Mouse (Mus musculus) intestine, embryonic 16.5 days (tissue): ENCODE data around the gene Sdad1. TPM values are rescaled to one million over a fixed set of nuclear protein-coding genes. Genes with fewer than 3 reads are reported as not detected.
"Not testable (repeated sequence)": the region's sequence is repeated elsewhere in the genome, so short reads cannot be mapped to it uniquely, and the experiment has no call there.

Experiments used
- ATAC-seq: fragments of 200-750 bp; cut with Nextera tagmentation; 2 replicates; pipeline ENCODE4 v1.8.0; 2017; ENCODE audit warnings: moderate TSS enrichment, moderate library complexity
- H3K27ac ChIP-seq: fragments of 300-500 bp; sonication (generic); 2 replicates; pipeline ENCODE4 v1.5.1; 2014; ENCODE audit warnings: mild to moderate bottlenecking, low read length
- H3K27me3 ChIP-seq: fragments of 300-500 bp; sonication (generic); replicated peaks from 2 replicates; pipeline ENCODE4 v1.6.1; 2014; ENCODE audit warnings: low read length, control low read depth, mixed read lengths; ENCODE audit not compliant: control insufficient read depth, insufficient read depth
- H3K36me3 ChIP-seq: fragments of 300-500 bp; sonication (generic); 2 replicates; pipeline ENCODE4 v1.6.1; 2014; ENCODE audit warnings: low read length, control low read depth; ENCODE audit not compliant: control insufficient read depth, insufficient read depth
- H3K4me1 ChIP-seq: fragments of 300-500 bp; sonication (generic); 2 replicates; pipeline ENCODE4 v1.6.1; 2014; ENCODE audit warnings: low read length, control low read depth, mixed read lengths; ENCODE audit not compliant: control insufficient read depth, insufficient read depth
- H3K4me2 ChIP-seq: fragments of 300-500 bp; sonication (generic); 2 replicates; pipeline ENCODE4 v1.6.1; 2014; ENCODE audit warnings: low read depth, low read length, control low read depth
- H3K4me3 ChIP-seq: fragments of 300-500 bp; sonication (generic); 2 replicates; pipeline ENCODE4 v1.5.1; 2014; ENCODE audit warnings: mild to moderate bottlenecking, low read length
- H3K9ac ChIP-seq: fragments of 300-500 bp; sonication (generic); 2 replicates; pipeline ENCODE4 v1.6.1; 2014; ENCODE audit warnings: low read depth, low read length
- H3K9me3 ChIP-seq: fragments of 300-500 bp; sonication (generic); 2 replicates; pipeline ENCODE4 v1.6.1; 2016; ENCODE audit warnings: low read length, control low read depth; ENCODE audit not compliant: control insufficient read depth
- WGBS: fragments of 180-500 bp; shearing (Covaris S2); extraction: QIAGEN DNeasy Blood & Tissue Kit; methylation state at CpG from one replicate; pipeline ENCODE4 v1.1.7; 2014; 5-methylcytosine and 5-hydroxymethylcytosine counted together
- polyA plus RNA-seq: library from polyadenylated mRNA; unstranded; fragments of >200 nt; fragmentation: Nextera tagmentation; extraction: Ambion mirVana; gene quantifications from 2 replicates; pipeline ENCODE4 v1.2.1, GENCODE M21; 2015

The Sdad1 gene
- polyA plus RNA-seq = 32.8 and 35.8 TPM in 2 replicates

- ATAC-seq = peak; percentile 93
- Histone ChIP-seq H3K4me1 (peaks cover 15% of the 10 kb centered on the region), H3K9ac (peak within 1 kb of the TSS; percentile 86), H3K36me3 (0 out of 2 replicates have a peak, but pooled peaks cover 7% of the 10 kb centered on the region), H3K27me3 (no peaks in the 10 kb centered on the region), H3K4me2 (peak within 1 kb of the TSS; percentile 73), H3K9me3 (no peaks in the 10 kb centered on the region), H3K27ac (peak within 1 kb of the TSS; percentile 75), H3K4me3 (peak within 1 kb of the TSS; percentile 90)
- WGBS = 2% methylated on average over 41 of the region's 41 CpGs
Measured at GRCm38 (mm10) chr5:92309681-92310511, at the start of gene Sdad1. TSS of gene Sdad1 (minus strand) at chr5:92310479.

- WGBS = 71% methylated on average over 11 of the region's 11 CpGs
- Histone ChIP-seq H3K27ac (no peak overlapping the region), H3K4me1 (peaks cover 2% of the 10 kb centered on the region; the same call in 1 of the 2 replicates), H3K9ac (no peak overlapping the region), H3K4me2 (no peak overlapping the region), H3K9me3 (no peaks in the 10 kb centered on the region), H3K36me3 (no peaks in the 10 kb centered on the region), H3K27me3 (no peaks in the 10 kb centered on the region), H3K4me3 (no peak overlapping the region)
- ATAC-seq = no peak
Measured at GRCm38 (mm10) chr5:92358767-92359455, 48.6 kb upstream of the Sdad1 start.

GRCm38 (mm10) chr5:92358033-92358432, 47.8 kb upstream of the Sdad1 start:
- H3K4me2 ChIP-seq = no peak overlapping the region
- H3K36me3 ChIP-seq = no peaks in the 10 kb centered on the region
- 18% methylated on average over 11 of the region's 12 CpGs for WGBS
- H3K4me3 ChIP-seq = no peak overlapping the region
- H3K9me3 ChIP-seq = no peaks in the 10 kb centered on the region
- H3K27me3 ChIP-seq = no peaks in the 10 kb centered on the region
- no peak overlapping the region for H3K27ac ChIP-seq
- H3K4me1 ChIP-seq = peaks cover 2% of the 10 kb centered on the region
- no peak for ATAC-seq
- no peak overlapping the region for H3K9ac ChIP-seq

- peaks cover 5% of the 10 kb centered on the region for H3K4me1 ChIP-seq
- no peaks in the 10 kb centered on the region for H3K27me3 ChIP-seq
- H3K27ac ChIP-seq = no peak overlapping the region
- H3K9ac ChIP-seq = peak overlapping the region; percentile 51
- peak overlapping the region; percentile 55 for H3K4me2 ChIP-seq
- H3K36me3 ChIP-seq = no peaks in the 10 kb centered on the region
- ATAC-seq = peak; percentile 70
- 26% methylated on average over 11 of the region's 11 CpGs for WGBS
- H3K9me3 ChIP-seq = no peaks in the 10 kb centered on the region
- peak overlapping the region; percentile 49 for H3K4me3 ChIP-seq
Measured at GRCm38 (mm10) chr5:92353517-92353916, 43.2 kb upstream of the Sdad1 start.

- H3K4me3 ChIP-seq, H3K9ac ChIP-seq, H3K27ac ChIP-seq, H3K9me3 ChIP-seq, H3K4me2 ChIP-seq, H3K27me3 ChIP-seq, ATAC-seq, H3K36me3 ChIP-seq: not testable (repeated sequence)
- peaks cover 10% of the 10 kb centered on the region for H3K4me1 ChIP-seq
- 63% methylated on average over 4 of the region's 4 CpGs for WGBS
Measured at GRCm38 (mm10) chr5:92352716-92353115, 42.4 kb upstream of the Sdad1 start.

- ATAC-seq = no peak
- H3K9ac ChIP-seq = no peak overlapping the region
Measured at GRCm38 (mm10) chr5:92349731-92350130, 39.5 kb upstream of the Sdad1 start.

GRCm38 (mm10) chr5:92348794-92349413, 38.6 kb upstream of the Sdad1 start, which contains the start of gene Cxcl10:
TSS of gene Cxcl10 (minus strand) at chr5:92348889.
- Histone ChIP-seq H3K36me3 (no peaks in the 10 kb centered on the region), H3K4me1 (peaks cover 10% of the 10 kb centered on the region), H3K9ac (no peak within 1 kb of the TSS), H3K4me2 (peak within 1 kb of the TSS; percentile 48), H3K9me3 (no peaks in the 10 kb centered on the region), H3K27me3 (no peaks in the 10 kb centered on the region), H3K4me3 (peak within 1 kb of the TSS; percentile 36), H3K27ac (no peak within 1 kb of the TSS)
- 10% methylated on average over 14 of the region's 14 CpGs for WGBS
- peak; percentile 89 for ATAC-seq

More at GRCm38 (mm10) chr5:92349731-92350130, 39.5 kb upstream of the Sdad1 start:
- Histone ChIP-seq H3K4me2 (no peak overlapping the region), H3K4me1 (peaks cover 10% of the 10 kb centered on the region), H3K4me3 (no peak overlapping the region), H3K36me3 (no peaks in the 10 kb centered on the region), H3K27me3 (no peaks in the 10 kb centered on the region), H3K27ac (no peak overlapping the region), H3K9me3 (no peaks in the 10 kb centered on the region)
- WGBS = 83% methylated on average over 7 of the region's 7 CpGs

GRCm38 (mm10) chr5:92345006-92345405, 34.7 kb upstream of the Sdad1 start:
- Histone ChIP-seq H3K36me3 (no peaks in the 10 kb centered on the region), H3K27ac (no peak overlapping the region), H3K9ac (no peak overlapping the region), H3K9me3 (no peaks in the 10 kb centered on the region), H3K4me2 (no peak overlapping the region), H3K4me1 (peaks cover 8% of the 10 kb centered on the region), H3K27me3 (no peaks in the 10 kb centered on the region), H3K4me3 (no peak overlapping the region)
- 79% methylated on average over 8 of the region's 8 CpGs for WGBS
- ATAC-seq = no peak

- no peaks in the 10 kb centered on the region for H3K4me1 ChIP-seq
- no peak overlapping the region for H3K9ac ChIP-seq
- H3K4me3 ChIP-seq = no peak overlapping the region
- 70% methylated on average over 4 of the region's 4 CpGs for WGBS
- H3K4me2 ChIP-seq = no peak overlapping the region
- H3K36me3 ChIP-seq = no peaks in the 10 kb centered on the region
- no peaks in the 10 kb centered on the region for H3K27me3 ChIP-seq
- H3K27ac ChIP-seq = no peak overlapping the region
- no peak for ATAC-seq
- H3K9me3 ChIP-seq = no peaks in the 10 kb centered on the region
Measured at GRCm38 (mm10) chr5:92340606-92341005, 30.3 kb upstream of the Sdad1 start.
